Mouse (Mus musculus): Measurements from ENCODE around the gene Mtfp1. TPM values are rescaled to one million over a fixed set of nuclear protein-coding genes. Genes with fewer than 3 reads are reported as not detected.

Mtfp1 gene
- polyA plus RNA-seq, 1 experiment, result 5.7 TPM

DNA sequence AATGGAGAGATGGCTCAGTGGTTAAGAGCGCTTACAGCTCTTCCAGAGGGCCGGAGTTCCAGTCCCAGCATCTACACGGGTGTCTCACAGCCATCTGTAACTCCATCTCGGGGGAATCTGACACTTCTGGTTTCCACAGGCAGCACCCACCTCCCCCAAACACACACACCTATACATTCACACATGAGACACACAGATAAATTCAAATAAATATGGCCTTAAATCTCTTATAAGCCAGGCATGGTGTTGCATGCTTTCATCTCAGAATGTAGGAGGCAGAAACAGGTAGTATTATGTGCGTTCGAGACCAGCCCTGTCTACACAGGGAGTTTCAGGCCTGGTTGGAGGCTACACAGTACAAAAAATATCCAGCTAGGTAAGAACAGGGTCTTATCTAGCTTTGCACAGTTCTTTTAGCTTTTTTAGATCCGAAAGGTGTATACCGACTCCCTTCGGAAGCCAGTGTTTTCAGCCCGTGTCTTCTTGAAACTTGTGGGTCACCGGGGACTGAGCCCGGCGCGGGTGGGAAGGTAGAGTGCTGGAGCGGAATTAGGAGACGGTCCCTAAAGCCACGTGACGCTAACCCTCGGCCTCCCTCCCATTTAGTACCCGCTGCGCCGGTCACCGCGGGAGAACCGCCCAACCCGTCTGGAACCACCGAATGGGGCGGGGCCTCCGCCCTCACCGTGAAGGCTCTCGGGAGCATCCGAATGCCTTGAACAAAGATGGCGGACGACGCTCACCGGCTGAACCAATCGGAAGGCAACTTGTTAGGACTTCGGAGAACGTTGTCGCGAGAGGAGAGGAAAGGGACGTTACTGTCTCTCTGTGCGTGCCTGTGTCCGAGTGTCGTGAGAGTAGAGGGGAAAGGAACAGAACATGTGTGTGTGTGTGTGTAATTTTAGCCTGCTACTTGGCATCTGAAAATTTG lies 1.1 kb upstream of the Mtfp1 start:
- peak; percentile 100 for DNase-seq (ENCODE audit: low read depth)
- peak; percentile 34; the same call in 1 of the 2 replicates for TF ChIP-seq POLR2A (IDR thresholded peaks at IDR 0.05; ENCODE audit: borderline replicate concordance, extremely low read depth, insufficient read depth, insufficient read length, poor library complexity, severe bottlenecking)
- TF ChIP-seq CTCF (IDR thresholded peaks at IDR 0.05; ENCODE audit: borderline replicate concordance, extremely low read depth, insufficient read depth, insufficient read length), result no peak

DNA sequence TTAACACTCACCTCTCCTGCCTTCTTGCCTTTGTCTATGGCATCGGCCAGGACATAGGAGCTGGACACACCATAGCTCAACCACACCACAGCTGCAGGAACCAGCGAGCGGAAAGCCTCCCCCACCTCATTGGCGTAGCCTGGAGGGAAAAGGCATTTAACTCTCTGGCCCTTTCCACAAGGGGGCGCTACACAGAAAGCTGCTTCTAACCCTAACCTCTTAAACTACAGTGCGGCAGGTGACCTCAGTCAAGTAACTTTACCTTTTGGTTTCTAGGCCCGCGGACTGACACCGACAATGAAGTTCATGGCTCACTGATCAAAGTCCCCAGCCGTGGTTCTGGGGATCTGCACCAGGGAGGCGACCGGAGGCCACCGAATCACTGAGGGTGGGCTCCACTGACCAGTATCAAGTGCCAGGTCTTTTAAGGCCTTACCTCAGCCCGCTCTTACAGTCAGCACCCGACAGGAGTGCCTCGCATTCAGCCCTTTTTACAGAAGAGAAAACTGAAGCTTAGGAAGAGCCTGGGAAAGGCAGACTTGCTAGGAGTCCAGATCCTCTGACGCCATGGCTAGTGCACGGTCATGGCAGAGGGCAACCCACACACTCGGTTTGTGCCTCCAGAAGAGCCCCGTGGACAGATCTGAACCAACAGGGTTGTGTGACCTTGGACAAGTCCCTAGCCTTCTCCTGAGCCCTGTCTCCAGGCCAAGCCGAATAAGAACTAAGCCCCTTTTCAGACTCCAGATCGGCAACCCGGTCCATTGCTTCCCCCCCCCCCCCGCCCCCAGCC lies 671 bp downstream of the Mtfp1 start:
- TF ChIP-seq CTCF (IDR thresholded peaks at IDR 0.05; ENCODE audit: borderline replicate concordance, extremely low read depth, insufficient read depth, insufficient read length) (peak; percentile 62; the same call in 1 of the 2 replicates), POLR2A (IDR thresholded peaks at IDR 0.05; ENCODE audit: borderline replicate concordance, extremely low read depth, insufficient read depth, insufficient read length, poor library complexity, severe bottlenecking) (no peak)
- DNase-seq (ENCODE audit: low read depth), result peak; percentile 50

DNA sequence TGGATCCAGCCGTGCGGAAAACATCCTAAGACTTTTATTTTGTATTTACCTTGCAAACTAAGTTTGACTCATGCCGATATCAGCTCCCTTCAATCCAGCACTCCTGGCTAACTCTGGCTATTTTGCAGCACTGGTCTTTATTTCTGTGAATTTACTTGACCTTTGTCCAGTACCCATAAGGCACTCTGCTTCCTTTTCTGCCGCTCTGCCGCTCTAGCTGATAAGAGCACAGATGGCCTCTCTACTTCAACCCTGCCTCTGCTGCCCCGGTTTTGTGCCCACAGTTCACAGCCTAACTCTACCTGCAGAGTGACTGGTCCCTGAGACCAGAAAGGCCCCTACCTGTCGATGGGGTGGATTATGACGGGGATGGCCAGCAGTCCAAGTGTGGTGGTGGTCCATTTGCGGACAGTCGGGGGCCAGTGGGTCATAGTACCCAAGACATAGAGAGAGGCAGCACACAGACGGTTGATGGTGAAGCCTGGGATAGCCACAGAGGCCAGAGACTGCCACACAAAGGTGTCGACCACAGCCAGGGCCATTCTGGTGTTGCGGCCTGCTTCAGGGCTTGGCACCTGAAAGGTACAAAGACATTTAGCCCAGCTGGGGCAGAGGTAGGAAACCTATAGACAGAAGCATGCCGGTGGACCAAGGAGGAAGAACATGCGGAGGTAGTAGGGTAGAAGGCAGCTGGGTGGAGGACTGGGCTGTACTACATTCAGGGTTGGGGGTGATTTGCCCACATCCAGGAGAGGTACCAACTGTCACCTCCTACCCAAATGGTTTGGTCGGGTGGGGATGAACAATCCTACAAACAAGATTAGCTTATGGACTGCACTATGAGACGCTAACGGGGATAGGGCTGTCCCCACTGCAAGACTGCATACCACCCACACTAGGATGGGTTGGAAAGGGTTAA lies 1.5 kb downstream of the Mtfp1 start:
- TF ChIP-seq POLR2A (IDR thresholded peaks at IDR 0.05; ENCODE audit: borderline replicate concordance, extremely low read depth, insufficient read depth, insufficient read length, poor library complexity, severe bottlenecking), result no peak
- TF ChIP-seq CTCF (IDR thresholded peaks at IDR 0.05; ENCODE audit: borderline replicate concordance, extremely low read depth, insufficient read depth, insufficient read length), result no peak

DNA sequence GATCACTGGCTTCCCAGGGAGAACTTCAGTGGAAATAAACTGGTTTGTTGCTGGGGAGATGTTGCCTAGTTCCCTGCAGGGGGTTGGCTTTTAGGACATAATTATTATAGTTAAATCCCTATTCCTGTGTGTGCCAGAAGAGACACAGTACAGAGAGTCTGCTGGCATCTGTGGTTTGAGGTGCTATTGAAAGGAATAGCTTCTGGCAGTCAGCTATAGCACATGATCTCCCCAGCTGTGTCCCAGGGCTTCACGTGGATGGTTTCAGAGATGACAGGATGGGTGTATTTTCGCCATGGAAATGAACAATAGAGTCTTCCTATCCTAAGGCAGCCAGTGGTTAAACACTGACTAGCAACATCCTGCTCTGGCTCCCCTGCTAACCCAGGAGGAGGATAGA lies 8.0 kb downstream of the Mtfp1 start:
- DNase-seq (ENCODE audit: low read depth), result peak; percentile 33
- TF ChIP-seq POLR2A (IDR thresholded peaks at IDR 0.05; ENCODE audit: borderline replicate concordance, extremely low read depth, insufficient read depth, insufficient read length, poor library complexity, severe bottlenecking) (no peak), CTCF (IDR thresholded peaks at IDR 0.05; ENCODE audit: borderline replicate concordance, extremely low read depth, insufficient read depth, insufficient read length) (no peak)

More for the DNA sequence above, 1.5 kb downstream of the Mtfp1 start:
- peak; percentile 19 for DNase-seq (ENCODE audit: low read depth)

DNA sequence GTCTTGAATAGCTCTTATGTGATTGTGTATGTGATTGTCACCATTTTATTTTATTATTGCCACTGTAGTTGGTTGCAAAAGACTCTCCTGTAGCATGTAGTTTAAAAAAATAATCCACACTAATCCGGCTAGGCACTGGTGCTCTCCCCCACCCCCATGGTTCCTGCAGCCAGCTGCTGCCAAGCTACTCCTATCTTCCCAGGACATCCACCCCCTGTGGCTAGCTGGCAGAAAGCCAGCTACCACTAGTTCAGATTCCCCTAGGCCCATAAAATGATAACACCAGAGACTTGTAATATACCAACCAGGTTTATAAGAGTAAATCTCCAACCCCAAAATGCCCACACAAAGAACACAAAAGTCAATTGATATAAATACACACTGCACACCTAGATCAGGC lies 9.0 kb downstream of the Mtfp1 start:
- peak; percentile 4 for DNase-seq (ENCODE audit: low read depth)
- no peak for TF ChIP-seq CTCF (IDR thresholded peaks at IDR 0.05; ENCODE audit: borderline replicate concordance, extremely low read depth, insufficient read depth, insufficient read length)
- no peak for TF ChIP-seq POLR2A (IDR thresholded peaks at IDR 0.05; ENCODE audit: borderline replicate concordance, extremely low read depth, insufficient read depth, insufficient read length, poor library complexity, severe bottlenecking)

DNA sequence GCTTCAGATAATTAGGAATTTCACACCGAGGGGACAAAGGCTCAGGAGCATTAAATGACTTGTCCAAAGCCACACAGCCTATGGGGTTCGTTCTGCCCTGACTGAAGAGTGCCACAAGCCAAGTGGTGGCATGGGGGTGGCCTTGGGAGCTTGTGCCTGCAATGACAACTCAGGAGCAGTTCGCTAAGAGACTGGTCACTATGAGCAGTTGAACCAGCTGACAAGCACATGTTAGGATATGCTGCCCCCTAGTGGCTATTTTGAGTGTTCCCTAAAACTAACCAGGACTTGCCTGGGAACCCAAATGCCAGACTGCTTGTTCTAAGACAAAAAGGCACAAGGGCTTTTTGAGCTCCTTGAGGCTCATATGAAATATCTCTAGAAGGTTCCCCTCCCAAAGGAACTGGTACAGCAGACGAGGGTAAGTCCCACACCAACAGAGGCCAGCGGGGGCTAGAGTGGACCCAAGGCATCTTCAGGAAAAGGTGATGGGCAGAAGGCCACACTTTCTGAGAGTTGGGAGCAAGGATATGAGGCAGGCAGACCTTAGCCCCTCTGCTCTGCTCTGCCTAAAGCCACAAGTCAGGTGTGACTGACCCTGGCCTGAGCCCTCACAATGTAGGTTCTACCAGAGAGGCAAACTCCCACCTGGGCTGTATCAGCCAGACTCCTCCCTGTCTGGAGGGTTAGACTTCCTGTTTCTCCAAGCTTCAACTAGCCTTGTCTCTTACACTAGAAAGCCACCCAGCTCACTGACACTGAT lies 11.7 kb downstream of the Mtfp1 start:
- DNase-seq (ENCODE audit: low read depth), result peak; percentile 89
- TF ChIP-seq CTCF (IDR thresholded peaks at IDR 0.05; ENCODE audit: borderline replicate concordance, extremely low read depth, insufficient read depth, insufficient read length) (peak; percentile 82; the same call in 1 of the 2 replicates), POLR2A (IDR thresholded peaks at IDR 0.05; ENCODE audit: borderline replicate concordance, extremely low read depth, insufficient read depth, insufficient read length, poor library complexity, severe bottlenecking) (no peak)

DNA sequence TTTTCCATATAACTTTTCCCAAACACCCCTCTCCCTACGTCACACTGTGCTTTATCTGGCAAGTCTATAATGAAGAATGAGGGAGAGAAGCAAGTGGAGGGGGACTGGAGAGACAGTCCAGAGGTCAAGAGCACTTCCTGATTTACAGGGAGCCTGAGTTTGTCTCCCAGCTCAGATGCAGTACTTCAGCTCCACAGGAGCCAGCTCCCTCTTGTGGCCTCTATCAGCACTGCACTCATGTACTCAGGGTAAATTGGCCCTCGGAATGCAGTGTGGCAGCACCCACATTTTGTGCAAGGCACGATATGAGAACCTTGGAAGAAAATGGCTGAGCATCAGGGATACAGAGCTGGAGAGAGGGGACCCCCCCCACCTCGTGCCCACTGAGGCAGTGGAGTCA lies 15.0 kb downstream of the Mtfp1 start:
- DNase-seq (ENCODE audit: low read depth), result peak; percentile 66
- TF ChIP-seq POLR2A (IDR thresholded peaks at IDR 0.05; ENCODE audit: borderline replicate concordance, extremely low read depth, insufficient read depth, insufficient read length, poor library complexity, severe bottlenecking), result no peak
- TF ChIP-seq CTCF (IDR thresholded peaks at IDR 0.05; ENCODE audit: borderline replicate concordance, extremely low read depth, insufficient read depth, insufficient read length), result peak; percentile 88

DNA sequence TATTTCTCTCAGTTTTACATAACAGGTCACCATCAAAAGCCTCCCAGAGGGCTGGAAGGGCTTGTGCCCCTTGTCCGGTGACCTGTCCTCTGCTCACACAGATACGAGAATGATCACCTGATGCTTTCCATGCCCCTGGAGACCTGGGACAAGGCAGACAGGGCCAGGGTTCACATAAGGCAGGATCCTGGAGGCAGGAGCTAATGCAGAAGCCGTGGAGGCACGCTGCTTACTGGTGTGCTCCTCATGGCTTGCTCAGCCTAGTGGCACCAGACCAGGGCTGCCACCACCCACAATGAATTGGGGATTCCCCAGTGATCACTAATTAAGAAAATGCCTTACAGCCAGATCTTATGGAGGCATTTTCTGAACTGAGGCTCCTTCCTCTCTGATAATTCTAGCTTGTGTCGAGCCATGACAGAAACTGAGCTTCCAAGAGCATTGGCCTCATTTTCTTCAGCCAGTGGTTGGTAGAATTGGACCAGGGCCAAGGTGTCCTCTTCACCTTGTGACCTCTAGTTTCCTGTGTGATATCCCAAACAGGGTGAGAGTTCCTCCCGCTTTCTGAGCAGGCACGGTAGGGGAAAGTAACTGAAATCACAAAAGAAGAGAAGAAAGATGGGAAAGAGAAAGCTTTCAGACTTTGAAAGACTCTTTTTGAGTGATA lies 16.8 kb downstream of the Mtfp1 start:
- DNase-seq (ENCODE audit: low read depth), result no peak
- TF ChIP-seq POLR2A (IDR thresholded peaks at IDR 0.05; ENCODE audit: borderline replicate concordance, extremely low read depth, insufficient read depth, insufficient read length, poor library complexity, severe bottlenecking), result no peak
- TF ChIP-seq CTCF (IDR thresholded peaks at IDR 0.05; ENCODE audit: borderline replicate concordance, extremely low read depth, insufficient read depth, insufficient read length), result no peak

DNA sequence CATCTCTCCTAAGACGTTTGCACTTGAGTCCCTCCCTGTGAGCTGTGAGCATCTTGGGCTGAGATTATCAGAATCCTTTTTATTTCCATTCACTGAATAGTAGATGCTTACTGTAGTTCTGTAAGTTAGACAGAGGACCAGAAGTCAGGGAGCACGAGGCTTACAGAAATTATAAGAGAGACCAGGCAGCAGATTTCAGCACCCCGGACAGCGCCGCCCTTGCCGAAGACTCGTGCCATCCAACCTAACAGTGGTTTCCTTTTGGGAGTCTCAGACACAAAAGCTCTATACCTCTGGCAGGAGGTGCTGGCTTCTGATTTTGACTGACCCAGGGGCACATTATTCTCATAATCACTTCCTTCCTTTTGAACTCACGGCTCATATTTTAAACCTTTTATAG lies 18.6 kb downstream of the Mtfp1 start:
- DNase-seq (ENCODE audit: low read depth), result no peak
- no peak for TF ChIP-seq POLR2A (IDR thresholded peaks at IDR 0.05; ENCODE audit: borderline replicate concordance, extremely low read depth, insufficient read depth, insufficient read length, poor library complexity, severe bottlenecking)
- TF ChIP-seq CTCF (IDR thresholded peaks at IDR 0.05; ENCODE audit: borderline replicate concordance, extremely low read depth, insufficient read depth, insufficient read length), result no peak

All from brain, embryonic 14.5 days (tissue).